Mouse (Mus musculus) G1E (cell line): ENCODE results near the gene Sox5.

Source experiments
- CTCF ChIP-seq: IDR thresholded peaks from 2 replicates; pipeline ENCODE4 v1.5.1; 2012; ENCODE audit warnings: low read depth, low read length, inconsistent platforms, mixed read lengths
- GATA1 ChIP-seq: IDR thresholded peaks from 2 replicates; pipeline ENCODE4 v1.6.1; 2012; ENCODE audit warnings: borderline replicate concordance, low read length, inconsistent platforms, mixed read lengths
- GATA2 ChIP-seq: IDR thresholded peaks from 2 replicates; pipeline ENCODE4 v1.6.1; 2012; ENCODE audit warnings: low read depth, low read length, inconsistent platforms, borderline replicate concordance
- POLR2AphosphoS5 ChIP-seq: IDR thresholded peaks from 2 replicates; pipeline ENCODE4 v1.6.1; 2012; ENCODE audit warnings: low read depth, low read length, inconsistent platforms; ENCODE audit not compliant: insufficient replicate concordance
- TAL1 ChIP-seq: conservative IDR thresholded peaks from 2 replicates; pipeline ENCODE4 v1.6.1; 2012; ENCODE audit warnings: low read depth, low read length, inconsistent platforms, mixed read lengths

- no peak for TF ChIP-seq CTCF
- TF ChIP-seq TAL1: no peak
- no peak for TF ChIP-seq GATA1
- no peak for TF ChIP-seq POLR2AphosphoS5
- TF ChIP-seq GATA2: no peak
These were observed 630.7 kb downstream of the Sox5 start for GRCm38 (mm10) chr6:144151075-144151474.
